Mouse (Mus musculus) hematopoietic stem cell, adult 5-6 weeks (primary cell): Measurements from ENCODE around the gene Arhgap44. TPM values are rescaled to one million over a fixed set of nuclear protein-coding genes. Genes with fewer than 3 reads are reported as not detected.

Experiments
- ATAC-seq, 2 experiments: fragments of 125-278 bp in 1 of 2; replicated peaks in 1 of 2; 2 replicates each; pipeline ENCODE4 v1.8.0; 2016 to 2017; ENCODE audit warnings: inconsistent platforms in 2 of 2, mild to moderate bottlenecking in 2 of 2, moderate number of reproducible peaks in 2 of 2, low read depth in 1 of 2, moderate TSS enrichment in 1 of 2; ENCODE audit not compliant: low FRiP score in 2 of 2, poor library complexity in 2 of 2, severe bottlenecking in 2 of 2, insufficient read depth in 1 of 2, low TSS enrichment in 1 of 2
- total RNA-seq: library from RNA; stranded (forward); fragments of 172-1452, 232-1000 nt; gene quantifications from 2 replicates; pipeline ENCODE4 v1.2.3, GENCODE M21; 2017

The Arhgap44 gene
- total RNA-seq, 1 experiment from 2014 or later: not detected

DNA sequence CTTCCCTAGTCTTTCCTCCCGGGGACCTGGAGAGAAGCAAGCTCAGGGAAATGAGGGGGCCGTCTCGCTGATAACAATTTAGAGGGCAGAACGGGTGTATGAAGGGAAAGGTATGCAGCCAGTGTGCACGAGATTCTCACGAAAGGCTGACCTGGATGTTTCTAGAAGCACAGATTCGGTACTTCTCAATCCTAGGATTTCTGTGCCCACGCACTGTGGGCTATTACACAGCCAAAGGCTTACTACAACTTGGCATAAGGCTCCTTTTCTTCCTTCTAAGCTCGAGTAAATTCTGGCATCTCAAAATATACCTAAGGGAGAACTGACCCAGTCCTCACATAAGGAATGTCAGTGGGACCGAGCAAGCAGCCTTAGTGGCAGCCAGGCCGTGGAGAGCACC is 61.6 kb downstream of the Arhgap44 start:
- ATAC-seq: no peak

DNA sequence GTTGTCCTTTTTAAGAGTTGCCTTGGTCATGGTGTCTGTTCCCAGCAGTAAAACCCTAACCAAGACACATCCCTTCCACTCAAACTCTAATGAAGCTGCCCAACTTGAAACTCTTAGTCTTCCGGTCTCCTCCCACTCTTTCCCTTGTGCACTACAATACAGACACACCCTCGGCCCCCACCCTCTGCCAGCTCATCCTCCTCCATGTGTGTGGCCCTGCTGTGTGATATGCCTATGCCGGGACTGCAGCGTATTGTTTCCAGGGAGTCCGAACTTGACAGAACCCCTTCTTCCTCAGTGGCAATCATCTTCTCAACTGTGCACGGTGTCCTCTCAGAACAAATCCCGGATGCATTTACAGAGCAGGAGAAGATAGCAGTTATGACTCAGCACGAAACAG is 62.7 kb downstream of the Arhgap44 start:
- no peak for ATAC-seq

DNA sequence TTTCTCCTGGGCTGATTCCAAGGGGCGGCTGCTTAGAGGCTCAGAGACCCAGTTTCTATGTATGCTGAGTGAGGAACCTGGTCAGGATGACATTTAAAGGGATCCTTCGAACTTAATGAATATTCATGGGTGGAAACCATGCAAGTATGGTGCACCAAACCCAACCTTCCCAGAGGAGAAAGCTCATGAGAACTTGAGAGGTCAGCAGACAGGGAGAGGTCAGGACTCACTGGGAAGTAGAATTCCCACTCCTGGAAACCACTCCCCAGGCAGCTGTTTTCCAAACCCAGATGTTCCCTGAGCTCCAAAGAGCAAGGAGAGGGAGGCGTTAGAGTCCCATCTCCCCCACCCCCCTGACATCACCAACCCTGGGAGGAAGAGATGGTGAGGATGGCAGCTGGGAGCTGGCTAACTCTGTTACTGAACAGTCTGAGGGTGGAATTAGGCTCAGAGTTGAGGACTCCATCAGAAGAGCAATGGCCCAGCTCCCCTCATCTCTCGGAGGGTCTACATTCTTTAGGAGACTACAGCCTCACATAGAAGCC is 65.2 kb downstream of the Arhgap44 start:
- no peak for ATAC-seq

DNA sequence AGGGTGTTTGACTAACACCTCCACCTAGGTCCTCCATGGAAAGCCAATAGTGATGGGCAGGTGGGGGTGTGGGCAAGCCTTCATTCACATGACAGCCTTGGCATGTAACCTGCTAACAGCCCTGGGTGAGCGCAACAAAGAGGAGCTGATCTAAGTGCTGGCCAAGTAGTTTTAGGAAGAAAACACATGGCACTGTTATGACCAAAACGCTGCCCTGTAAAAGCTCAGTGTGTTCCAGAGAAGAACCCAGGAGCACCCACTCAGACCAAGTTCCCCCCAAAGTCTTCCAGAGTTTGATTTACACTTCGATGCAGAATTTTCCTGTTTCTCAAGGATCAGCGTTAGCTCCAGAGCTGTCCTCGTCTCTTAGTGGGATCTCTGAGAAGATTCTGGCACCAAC is 65.9 kb downstream of the Arhgap44 start:
- no peak for ATAC-seq

DNA sequence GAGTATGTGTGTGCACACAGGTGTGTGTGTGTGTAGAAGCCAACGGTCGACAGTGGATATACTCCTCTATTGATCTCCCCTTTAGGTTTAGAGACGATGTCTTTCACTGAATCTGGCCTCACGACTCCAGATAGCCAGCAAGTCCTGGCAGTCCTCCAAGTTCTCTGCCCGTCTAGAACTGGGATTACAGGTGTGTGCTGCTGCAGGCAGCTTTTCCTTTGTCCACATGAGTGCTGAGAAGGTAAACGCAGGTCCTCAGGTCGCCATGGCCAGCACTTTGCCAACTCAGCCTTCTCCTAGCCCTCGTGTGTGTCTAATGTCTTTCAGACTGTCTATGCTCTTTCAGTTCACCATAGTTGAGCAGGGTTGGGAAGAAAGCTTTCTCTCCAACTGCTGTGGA is 69.9 kb downstream of the Arhgap44 start:
- no peak for ATAC-seq

DNA sequence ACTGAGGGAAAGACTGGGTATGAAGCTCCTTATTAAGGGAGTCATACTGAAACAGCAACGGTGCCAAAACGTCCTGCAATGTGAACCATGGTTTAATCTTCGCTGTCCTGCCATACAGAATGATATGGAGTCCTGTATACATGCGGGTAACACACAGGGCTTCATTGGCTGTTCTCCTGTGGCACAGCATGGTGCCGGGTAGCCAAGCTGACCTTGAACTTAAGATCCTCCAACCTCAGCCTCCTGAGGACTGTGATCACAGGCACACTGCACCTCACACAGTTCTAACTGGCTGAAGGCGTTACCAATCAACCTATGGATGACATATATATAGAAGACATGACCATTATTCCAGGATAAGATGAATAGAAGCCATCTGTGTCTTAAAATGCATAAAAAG is 72.4 kb downstream of the Arhgap44 start:
- ATAC-seq: no peak

DNA sequence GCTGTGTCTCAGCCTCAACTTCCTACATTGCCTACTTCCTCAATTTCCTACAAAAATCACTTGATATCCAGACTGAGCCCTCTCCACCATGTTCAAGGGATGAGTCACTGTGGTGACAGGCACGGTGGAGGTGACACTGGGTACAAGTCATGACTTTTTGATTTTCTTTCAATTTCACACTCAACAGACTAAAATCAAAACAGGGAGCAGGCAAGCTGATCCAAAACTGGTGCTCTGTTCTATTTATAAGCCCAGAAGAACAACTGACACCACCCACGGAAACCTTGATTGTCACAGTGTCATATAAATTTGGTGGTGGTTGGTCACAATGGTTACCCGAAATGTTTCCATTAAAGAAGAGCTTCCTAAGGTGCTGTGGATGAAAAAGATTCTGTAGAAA is 72.8 kb downstream of the Arhgap44 start:
- ATAC-seq: no peak; a peak in 1 of 4 replicates

DNA sequence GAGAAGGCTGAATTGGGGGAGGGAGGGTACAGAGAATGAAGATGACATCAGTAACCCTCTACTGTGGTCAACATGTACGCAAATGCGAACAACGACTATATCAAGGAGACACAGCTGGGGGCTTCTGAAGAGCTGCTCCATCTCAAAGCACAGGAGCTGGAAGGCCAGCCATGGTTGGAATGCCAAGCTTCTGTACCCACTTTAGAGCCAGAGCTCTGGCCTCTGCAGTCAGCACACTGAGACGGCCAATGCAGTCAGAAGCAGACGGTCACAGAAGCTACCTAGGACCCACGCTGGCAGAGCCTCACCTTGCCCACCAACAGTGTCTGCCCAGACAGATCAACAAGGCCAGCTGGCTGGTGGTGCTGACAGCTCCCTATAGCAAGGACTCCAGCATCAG is 73.5 kb downstream of the Arhgap44 start:
- ATAC-seq: no peak

DNA sequence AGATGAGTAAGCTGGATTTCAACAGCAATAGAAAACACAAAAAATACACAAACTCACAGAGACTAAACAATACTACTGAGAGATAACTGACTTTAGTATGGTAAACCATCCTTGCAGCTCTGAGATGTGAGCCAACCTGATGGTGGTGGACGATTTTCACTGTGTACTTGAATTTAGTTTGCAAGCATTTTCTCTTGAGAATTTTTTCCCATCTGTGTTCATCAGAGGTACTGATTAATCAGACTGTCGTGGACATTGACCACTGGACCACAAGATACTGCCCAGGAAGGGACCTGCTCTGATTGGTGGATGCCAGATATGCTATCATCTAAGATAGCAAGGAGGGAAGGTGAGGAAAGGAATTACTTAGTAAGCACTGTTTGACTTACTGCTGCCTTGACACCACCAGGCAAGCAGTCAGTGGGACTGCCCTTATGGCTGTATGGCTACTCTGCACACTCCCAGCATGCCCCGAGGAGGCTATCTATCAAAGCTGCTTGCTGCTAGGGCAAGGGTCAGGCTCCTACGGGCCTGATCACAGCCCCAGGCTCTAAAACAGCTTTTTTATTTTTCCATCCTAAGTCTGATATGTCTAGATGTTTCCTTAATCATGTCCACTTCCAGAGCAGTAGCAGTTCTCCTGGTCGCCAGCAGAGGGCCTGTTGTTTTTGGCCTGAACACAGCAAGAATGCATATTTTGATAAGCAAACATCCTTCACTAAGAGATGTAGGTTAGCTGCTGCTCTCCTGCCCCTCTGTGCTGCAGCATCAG is 74.1 kb downstream of the Arhgap44 start:
- 0 out of 4 replicates have a peak, but pooled peaks of 1 of the 2 experiments have one; percentile 32 for ATAC-seq

DNA sequence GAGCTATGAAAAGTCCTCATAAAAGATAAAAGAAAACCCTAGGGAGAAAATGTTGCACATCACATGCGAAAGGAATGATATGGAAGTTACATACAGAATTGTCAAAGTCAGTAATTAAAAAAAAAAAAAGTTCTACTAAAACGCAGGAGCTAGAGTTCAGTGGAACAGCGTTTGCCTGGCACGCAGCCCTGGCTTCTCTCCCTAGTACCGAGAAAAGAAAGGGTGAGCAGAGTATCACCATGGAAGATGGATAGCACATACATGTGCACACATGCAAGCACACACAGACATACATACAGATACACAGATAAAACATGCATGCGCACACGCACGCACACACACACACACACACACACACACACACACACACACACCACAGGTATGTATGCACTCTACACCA is 82.0 kb downstream of the Arhgap44 start:
- no peak for ATAC-seq

DNA sequence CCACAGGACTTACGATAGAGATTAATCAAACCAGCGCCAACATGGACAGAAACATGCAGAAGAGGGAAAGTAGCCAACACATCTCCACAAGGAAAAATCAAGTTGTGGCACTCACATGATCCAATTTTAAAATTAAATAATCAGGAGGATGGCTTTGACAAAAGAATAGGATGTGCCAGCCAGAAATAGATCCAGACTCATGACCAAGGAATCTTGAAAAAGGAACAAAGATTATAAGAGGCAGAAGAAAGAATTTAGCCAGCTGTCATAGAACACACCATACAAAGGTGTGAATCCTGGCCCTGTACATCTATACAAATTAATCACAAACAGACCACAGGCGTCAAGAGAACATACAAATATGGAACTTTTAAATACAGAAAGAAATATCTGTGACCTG is 82.5 kb downstream of the Arhgap44 start:
- ATAC-seq: no peak

DNA sequence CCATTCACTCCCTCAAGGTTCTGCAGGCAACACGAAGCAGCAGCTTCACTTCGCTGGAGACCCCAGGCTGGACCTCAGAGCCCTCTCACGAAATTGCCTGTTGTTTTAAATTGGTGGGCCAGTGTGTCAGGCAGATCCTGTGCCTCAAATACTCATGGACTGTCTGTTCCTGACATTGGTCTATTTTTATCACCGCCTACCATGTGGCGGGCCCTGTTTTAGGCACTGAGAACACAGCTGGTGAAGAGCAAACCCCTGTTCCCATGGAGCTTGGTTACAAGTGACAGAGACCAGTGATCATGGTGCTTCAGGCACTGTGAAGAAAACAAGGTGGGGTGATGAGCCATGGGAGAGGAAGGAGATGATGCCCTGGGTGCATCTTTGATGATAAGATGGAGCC is 93.2 kb downstream of the Arhgap44 start:
- no peak for ATAC-seq

DNA sequence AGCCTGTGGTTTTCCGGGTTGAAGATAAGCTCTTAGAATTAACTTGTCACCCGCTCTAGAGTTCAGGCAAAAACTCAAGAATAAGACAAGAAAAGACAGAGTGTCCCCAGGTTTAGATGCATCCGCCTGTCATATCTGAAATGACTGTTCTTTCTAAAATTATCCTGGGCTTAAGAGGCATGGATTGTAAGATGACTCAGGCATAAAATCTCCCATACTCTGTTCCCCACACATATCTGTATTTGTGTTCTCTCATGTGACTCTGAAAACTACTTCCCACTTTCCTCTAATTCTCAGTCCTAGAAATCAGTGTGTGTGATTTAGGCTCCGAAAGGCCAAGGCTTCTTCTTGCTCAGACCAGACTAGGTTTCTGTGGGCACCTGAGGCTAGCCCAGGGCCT is 93.7 kb downstream of the Arhgap44 start:
- ATAC-seq: no peak

DNA sequence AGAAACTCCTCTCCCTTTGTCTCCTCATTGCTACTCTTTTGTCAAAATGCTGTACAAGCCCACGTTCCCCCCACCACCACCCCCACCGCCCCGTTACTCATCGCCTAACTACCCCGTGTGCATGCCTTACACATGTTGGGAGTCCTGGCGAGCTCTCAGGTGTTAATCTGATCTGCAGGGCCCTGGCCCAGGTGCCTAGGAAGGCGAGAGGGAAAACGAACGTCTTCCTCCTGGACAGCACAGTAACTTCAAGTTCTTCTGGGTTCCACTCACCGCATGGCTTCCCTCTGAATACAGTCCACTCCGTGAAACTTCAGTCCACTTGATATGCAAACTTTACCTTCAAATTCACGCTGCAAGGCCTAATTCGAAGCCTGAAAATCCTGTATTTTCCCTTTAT is 97.6 kb downstream of the Arhgap44 start:
- no peak for ATAC-seq

DNA sequence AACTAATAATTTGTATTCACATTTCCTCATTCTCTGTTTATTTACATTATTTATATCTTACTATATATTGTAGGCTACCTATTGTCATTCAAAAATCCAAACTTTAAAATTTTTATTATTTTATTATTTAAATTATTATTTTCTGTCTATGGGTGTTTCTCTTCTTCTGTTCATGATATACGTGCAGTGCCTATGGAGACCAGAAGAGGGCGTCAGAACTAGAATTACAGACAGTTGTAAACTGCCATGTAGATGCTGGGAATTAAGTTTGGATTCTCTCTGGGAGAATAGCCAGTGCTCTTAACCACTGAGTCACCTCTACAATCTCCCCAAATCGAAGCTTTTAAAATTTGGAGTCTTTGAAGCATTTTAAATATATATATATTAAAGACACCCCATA is 101.3 kb downstream of the Arhgap44 start:
- ATAC-seq: no peak

DNA sequence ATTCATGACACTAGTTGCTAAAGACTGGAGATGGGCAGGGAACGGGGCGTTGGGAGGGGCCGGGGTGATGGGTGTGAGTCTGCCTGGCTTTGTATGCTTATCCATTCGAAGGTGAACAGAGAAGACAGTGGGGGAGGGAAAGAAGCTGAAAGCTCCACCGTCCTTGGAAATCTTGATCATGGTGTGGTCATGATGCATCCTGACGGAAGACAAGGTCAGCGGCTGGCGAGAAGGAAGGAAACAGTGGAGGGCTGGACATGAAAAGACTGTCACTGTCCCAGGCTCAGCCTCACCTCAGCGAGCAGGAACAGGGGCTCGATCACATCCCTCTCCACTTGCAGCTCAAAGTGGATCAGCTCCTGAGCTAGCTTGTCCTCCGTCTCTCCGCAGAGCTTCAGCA is 103.2 kb downstream of the Arhgap44 start:
- no peak for ATAC-seq

DNA sequence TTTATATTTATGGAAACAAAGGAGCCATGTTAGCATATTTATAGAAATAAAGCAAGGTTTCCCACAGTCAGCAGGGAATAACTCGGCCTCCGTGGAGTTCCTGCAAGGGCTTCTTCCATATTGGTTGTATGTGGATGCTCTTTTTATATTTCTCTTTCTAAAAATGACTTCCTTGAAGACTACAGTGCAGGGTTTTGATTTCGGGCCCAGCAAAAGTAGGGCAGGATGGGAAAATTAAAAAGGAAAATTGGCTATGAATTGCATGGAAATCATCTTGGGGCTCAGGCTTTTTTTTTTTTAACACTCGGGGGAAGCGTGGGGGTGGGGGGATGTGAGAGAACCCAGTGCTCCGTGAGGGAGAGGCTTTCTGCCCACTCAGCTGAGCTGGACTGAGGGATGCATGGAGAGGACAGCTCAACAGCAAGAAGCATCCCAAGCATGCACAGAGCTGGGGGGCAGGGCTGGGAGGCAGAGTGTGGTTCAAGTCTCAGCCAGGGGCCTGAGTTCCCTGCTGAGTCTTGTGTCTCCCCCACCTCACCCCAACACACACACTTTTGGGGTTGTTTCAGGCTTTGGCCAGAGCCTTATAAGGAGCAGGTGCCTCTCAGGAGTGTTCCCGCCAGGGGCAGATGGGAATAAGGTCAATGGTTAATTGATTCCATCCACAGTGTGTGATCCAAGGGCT is 104.4 kb downstream of the Arhgap44 start:
- no peak for ATAC-seq

DNA sequence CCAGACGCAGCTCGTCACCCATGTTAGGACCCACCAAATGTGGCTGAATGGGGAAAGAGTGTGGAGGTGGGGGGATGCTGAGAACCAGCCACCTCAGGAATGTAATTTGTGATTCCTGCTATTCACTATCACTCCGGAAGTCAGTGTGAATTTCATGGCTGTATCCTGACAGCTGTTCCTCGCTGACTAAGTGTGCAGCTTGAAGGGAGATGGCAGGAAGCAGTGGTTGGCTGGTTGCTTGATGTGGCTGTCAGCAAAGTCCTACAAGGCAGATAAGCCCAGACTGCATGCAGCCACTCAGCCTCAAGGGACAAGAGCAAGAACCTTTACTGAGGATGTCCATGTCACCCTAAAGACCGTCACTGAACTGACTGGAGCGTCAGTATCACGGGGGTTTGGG is 107.2 kb downstream of the Arhgap44 start:
- ATAC-seq: no peak

DNA sequence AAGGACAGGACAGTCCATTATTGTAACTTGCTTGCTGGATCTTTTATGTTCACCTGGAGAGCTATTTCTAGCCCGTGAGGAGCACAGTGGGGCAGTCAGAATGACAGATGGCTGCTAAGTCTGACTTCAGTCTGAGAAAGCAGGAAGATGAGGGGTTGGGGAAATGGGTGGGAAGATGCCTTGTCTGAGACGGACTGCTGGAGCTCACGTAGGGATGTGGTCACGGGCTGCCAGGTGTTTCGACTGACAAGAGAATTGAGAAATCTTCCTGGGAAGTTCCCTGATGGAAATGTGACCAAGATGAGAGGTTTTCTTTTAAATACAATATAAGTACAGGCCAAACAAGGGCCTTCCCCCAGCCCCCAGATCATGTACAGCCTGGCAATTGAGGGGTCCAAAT is 108.5 kb downstream of the Arhgap44 start:
- ATAC-seq: no peak
